Mouse (Mus musculus) heart, adult 10 weeks (tissue): ENCODE data around the gene Siglech. TPM values are rescaled to one million over a fixed set of nuclear protein-coding genes. Genes with fewer than 3 reads are reported as not detected.

ENCODE experiments used
- polyA plus RNA-seq: library from polyadenylated mRNA; stranded (reverse); fragments of 350-450 nt; fragmentation: Illumina TruSeq; extraction: RNeasy Lipid Tissue Mini Kit (QIAGEN cat#74804); gene quantifications from one replicate; pipeline ENCODE4 v1.2.3, GENCODE M21; 2014; ENCODE audit warnings: low read depth, low replicate concordance

Siglech gene
- polyA plus RNA-seq: 0.39 TPM

DNA sequence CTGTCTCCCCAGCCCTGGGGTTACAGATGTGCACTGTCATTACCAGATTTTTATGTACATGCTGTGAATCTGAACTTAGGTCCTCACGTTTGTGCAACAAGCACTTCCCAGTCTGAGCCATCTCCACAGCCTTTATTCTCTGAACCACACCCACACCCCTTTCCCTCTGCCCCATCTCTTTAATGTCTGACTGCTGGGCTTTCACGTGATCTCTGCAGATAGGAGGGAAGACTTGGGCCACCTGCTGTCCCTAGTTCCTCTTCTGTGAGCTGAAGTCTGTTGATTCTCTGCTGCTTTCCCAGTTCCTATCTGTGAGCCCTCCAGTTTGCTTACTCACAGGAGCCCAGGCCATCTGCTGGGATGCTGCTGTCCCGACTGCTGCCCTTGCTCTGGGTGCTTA is at the start of gene Siglech:
Gene Siglech, plus strand, starts transcription at position 253 of the 400 bp plus-strand sequence.

DNA sequence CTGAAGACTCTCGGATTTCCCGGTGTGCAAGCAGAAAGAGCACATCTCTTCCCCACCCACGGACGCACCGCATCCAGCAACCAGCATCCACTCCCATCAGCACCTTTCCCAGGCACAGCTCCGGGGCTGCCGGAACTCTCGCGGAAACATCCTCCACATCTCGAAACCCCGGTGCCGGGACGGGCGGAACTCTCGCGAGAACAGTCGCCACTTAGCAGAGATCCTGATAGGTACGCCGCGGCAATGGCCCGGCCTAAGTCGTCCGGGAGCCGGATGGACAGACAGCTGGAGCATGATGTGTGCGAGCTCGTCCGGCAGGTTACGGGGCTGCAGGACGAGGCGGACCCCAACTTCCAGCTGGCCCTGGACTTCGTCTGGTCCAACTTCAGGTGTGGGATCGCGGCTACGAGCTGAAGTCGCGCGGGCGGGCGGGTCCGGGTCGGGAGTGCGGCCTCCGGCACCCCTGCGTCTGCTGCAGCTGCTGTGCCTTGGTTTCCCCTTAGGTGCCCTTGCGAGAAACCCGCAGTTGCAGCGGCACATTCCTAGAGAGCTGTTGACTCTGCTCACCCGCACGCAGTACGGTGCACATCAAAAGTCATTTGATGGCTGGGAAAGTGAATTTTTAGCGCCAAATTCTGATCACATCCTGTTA is 26.1 kb downstream of the Siglech start, which contains the start of gene Tubgcp5:
Gene Tubgcp5, plus strand, starts transcription at position 203 of the 652 bp plus-strand sequence.

Other genes starting within 250 kb of the Siglech start
- 8.5 TPM for gene Tubgcp5, start 26.0 kb downstream of the Siglech start, polyA plus RNA-seq
- 22.4 TPM for gene Cyfip1, start 73.6 kb downstream of the Siglech start, polyA plus RNA-seq
- gene Nipa2, start 194.3 kb downstream of the Siglech start, polyA plus RNA-seq: 24.0 TPM